Mouse (Mus musculus): ENCODE data around the gene Ivns1abp. TPM values are rescaled to one million over a fixed set of nuclear protein-coding genes. Genes with fewer than 3 reads are reported as not detected.

Gene Ivns1abp
- total RNA-seq, 2 experiments from 2014 or later, result 123 to 135 TPM

- intact Hi-C loops (cut with DNase I), result no loop called here
- no peak for DNase-seq (ENCODE audit: low spot score in 2 of 2)
Measured at GRCm38 (mm10) chr1:151390029-151390428, 45.8 kb downstream of the Ivns1abp start.

DNA sequence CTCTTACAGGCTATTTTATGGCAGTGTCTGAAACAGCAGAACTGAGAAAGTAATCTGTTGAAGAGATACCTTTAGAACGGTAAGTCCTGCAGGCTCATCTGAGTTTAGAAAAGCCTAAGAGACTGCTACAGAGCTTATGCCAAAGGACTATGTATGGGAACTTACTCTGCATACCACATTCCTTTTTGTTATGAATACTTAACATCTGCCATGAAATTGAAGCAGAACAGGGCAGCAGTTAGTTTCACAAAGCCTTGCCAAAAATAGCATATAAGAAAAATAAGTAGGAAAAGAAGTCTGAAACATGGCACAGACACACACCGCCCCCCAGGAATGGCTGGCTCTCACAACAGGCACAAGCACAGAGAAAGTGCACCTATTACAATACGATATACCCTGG lies 65.5 kb downstream of the Ivns1abp start:
- intact Hi-C loops (cut with DNase I), result no loop called here
- DNase-seq (ENCODE audit: low spot score in 2 of 2), result no peak

Other genes starting within 250 kb of the Ivns1abp start
- gene Gm47985, start 161.9 kb upstream of the Ivns1abp start, total RNA-seq (2021), result not detected
- gene Gm8947, start 152.1 kb upstream of the Ivns1abp start, total RNA-seq (2021), result not detected
- gene Gm47995, start 146.0 kb upstream of the Ivns1abp start, total RNA-seq (2021), result not detected
- not detected for gene 3110040M04Rik, start 140.4 kb upstream of the Ivns1abp start, total RNA-seq (2021)
- gene Gm47996, start 134.3 kb upstream of the Ivns1abp start, total RNA-seq (2021), result not detected
- gene Swt1, start 84.0 kb downstream of the Ivns1abp start, total RNA-seq (2021), result 10 to 100 TPM; 10.5 to 15.2 TPM
- 10 to 100 TPM; 24.1 to 33.0 TPM for gene Trmt1l, start 84.1 kb downstream of the Ivns1abp start, total RNA-seq (2021)
- 10 to 100 TPM; 29.5 to 34.9 TPM for gene Rnf2, start 156.5 kb downstream of the Ivns1abp start, total RNA-seq (2021)
- 1 to 10 TPM; 2.5 to 2.8 TPM for gene Fam129a, start 226.7 kb downstream of the Ivns1abp start, total RNA-seq (2021)